Mouse (Mus musculus) urinary bladder, adult 18-20 months (tissue): ENCODE results near the gene Naif1.

Experiments used
- DNase-seq, 2 experiments: peaks; one replicate each; pipeline ENCODE4 v3.0.0; 2022; ENCODE audit warnings: low spot score in 2 of 2, mixed read lengths in 2 of 2

Naif1 gene

DNA sequence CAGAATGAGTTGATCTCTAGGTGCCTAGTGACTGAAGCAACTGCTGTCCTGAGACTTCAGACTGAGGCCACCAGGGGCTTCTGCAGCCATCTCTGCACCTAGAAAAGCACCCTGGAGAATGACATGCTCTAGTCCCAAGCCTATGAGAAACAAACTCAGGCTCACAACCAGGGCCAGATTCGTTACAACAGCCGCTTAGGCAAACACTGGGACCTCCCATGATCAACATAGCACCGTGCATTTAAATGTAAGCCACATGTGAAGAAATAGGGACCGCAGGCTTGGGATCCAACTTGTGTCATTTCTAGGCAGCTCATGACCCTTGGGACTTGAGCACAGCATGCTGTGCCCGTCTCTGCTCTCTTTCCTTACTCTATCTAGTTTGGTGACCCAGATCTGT lies 22.5 kb upstream of the Naif1 start:
- no peak for DNase-seq

DNA sequence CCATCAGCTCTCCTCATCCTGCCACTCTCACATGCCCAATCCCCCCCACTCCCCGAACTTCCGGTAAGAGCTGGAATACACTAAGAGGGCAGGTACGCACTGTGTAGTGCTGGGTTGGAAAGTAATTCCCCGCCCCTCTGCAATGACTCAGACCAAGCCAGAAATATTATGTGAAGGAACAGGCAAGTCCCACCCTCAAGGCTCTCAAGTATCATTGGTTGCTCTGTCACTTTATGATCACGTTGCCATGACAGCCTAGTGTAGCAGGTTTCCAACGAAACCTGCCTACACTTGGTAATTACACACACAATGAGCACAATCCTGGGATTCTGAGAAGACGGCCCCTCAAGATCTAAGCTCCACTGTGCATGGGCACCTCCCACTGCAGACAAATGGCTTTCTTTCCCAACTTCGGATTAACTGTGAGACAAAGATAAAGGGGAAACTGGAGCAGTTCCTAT lies 22.0 kb upstream of the Naif1 start:
- peak; percentile 44 to 54 for DNase-seq

DNA sequence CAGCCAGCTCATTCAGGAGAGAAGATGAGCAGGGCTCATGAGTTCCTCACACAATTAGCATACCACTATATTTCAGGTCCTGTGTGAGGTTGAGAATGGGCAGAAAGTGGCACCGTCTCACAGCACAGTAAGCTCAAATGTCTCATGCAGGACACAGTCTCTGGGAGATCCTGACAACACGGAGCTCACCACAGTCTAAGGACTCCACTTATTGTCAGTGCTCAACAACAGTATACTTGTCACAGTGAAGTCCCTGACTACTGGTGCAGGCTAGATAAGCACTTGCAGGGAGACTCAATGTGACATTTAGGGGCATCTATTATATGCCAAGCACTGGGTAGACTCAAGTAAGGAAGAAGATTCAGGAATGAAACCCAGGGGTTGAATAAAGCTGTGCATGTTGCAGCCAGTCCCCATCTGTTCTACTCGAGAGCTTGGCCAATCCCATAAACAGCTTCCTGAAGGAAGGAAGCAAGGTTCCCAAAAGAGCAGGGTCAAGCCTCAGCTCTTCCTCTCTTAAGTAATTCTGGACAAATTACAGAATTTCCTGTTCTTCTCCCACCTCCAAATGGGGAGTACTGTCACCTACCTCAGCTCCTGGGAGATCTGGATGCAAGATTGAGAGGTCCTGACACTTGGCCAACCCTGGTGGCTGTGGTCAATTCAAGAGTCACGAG lies 20.9 kb upstream of the Naif1 start:
- no peak for DNase-seq

DNA sequence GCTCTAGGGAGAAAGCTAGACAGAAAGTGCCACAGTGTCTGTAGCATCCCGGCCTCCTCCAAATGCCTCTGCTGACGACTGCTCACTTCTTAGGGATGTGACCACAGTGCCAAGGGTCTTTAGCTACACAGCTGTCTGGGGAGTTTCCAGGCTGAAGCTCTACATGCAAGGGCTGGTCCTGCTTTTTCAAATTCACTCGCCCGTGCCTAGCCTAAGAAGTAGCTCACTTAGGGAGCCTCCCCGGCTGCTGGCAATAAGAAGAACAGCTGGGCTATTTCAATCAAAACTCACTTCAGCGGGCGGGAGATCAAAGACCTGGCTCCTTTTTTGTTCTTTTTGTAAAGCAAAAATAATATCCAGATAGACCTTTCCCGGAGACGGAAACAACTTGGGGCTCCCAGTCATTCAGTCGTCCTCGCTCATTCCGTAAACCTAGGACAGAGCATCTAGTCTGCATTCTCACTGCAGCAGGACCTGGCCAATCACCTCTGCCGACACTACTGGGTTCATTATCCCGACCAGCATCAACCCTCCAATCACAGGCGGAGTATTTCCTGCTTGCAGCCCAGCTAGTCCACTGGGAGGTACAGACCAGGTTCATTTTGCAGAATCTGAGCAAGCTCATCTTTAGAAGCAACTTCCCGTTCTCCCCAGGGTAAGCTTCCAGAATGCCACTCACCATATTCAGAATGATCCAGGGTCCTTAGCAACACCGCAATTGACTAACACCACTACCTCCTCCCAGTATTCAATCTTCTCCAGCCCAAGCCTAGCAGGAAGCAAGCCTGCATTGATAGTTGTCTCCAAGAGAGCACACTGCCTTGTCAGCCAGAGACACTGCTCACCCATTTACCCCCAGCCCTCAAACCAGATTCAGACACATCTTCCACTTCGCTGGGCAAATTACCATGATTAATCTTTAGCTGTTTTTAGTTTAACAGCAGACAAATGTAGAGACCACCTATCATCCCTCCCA lies 19.3 kb upstream of the Naif1 start:
- no peak for DNase-seq

DNA sequence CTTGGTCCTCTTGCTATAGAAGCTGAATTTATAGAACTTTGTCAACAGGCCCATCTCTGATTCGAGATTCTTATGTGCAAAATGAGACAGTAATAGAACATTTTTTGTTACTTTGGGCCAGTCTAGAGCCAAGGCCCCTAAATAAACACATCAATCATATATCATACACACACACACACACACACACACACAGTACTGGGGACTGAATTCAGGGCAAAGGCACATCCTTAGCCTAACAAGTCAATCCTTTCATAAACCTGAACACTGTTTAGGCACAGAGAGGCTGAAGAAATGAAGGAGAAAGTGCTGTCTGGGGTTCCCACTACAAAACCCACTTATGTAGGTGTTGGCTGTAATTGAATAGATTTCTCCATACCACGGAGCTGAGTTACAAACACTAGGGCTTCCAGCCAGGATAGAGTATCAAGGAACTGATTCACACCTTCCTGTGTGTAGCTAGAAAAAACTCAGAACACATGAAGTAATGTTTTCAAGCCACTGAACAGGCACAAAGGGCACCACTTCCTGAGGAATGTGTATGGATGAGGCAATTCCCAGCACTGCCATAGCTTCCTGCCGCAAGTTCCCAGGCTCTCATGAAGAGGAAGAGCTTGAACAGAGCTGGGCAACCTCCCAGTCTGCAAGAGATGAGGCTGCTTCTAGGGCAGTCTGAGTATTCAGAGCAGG lies 13.4 kb upstream of the Naif1 start:
- no peak for DNase-seq

DNA sequence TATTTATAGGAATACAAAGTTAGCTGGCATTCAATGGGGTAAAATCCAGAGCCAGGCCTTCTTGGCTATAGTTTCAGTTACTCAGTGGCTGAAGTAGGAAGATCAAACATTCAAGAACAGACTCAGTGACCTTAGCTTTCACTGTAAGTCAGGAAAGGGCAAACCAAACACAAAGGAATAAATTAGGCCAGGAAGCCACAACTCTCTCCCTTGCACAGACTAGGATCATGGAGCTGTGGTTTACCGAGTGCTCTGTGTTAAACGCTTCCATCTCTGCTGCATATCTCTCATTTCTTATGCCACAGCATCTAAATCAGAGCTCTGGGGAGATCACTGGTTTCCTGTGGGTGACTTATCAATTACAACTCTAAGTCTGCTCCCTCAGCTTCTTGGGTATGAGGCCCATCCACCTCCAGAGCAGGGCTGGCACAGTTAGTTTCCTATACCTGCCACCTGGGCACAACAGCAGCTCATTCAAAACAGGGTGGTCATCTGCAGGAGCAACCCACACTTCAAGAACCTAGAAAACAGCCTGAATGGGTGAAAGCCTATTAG lies 12.6 kb upstream of the Naif1 start:
- DNase-seq = no peak

DNA sequence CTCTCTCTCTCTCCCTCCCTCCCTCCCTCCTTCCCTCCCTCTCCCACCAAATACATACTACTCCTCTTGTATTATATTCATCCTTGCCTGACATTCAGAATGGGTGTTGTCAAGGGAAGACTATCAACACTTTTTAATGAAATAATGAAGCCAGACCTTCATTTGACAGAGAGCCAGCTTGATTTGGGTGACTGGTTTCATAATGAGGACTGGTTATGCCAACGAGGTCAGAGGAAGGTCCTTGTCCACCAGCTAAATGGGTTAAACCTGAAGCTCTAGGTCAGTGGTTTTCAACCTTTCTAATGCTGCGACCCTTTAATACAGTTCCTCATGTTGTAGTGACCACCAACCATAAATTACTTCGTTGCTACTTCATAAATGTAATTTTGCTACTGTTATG lies 11.5 kb upstream of the Naif1 start:
- no peak for DNase-seq

DNA sequence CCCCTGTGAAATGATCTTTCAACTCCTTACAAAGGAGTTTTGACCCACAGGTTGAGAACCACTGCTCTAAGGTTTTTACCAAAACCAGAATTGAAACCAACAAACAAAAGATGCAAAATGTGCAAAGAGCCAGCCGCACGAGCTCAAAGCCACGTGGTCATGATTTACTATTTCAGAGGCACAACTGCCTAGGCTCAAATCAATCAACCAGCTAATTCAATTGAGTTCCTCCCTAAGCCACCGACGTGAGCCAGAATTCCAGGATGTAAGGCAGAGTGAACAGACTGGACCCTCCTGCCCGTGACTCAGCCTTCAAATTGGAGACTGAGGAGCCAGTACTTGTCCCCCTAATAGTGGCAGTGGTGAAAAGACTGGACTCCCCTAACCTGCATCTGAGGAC lies 11.1 kb upstream of the Naif1 start:
- no peak for DNase-seq

DNA sequence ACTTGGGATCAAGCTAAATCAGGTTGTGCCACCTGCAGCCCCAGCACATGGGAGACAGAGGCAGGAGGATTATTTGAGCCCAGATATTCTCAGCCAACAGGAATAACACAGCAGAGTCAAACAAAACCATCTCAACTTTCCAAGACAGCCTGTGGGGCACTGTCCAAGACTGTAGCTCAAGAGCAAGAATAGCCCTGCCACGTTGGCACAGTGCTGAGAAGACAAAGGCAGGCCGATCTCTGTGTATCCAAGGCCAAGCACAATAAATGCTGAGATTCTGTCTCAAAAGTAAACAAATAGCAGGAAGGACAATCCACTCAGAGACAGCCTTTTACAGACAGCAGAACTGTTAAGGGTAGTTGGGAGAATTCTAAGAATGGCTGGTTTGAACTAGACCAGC lies 10.1 kb upstream of the Naif1 start:
- no peak for DNase-seq

DNA sequence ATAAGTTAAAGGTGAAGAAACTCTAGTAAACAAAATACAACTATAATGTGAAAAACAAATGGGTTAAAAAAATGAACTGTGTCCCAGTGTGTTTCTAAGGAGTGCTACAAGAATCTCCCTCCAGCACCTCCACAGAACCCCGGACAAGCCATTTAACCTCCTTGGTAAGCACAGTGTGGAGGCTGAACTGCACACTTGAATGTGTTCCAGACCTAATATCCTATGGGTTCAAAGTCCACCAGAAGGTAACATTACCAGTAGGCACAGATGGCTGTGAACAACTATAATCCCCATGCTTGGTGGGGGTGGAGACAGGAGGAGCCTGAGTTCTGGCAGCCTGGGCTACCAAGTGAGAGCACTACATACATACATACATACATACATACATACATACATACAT lies 9.6 kb upstream of the Naif1 start:
- no peak for DNase-seq

DNA sequence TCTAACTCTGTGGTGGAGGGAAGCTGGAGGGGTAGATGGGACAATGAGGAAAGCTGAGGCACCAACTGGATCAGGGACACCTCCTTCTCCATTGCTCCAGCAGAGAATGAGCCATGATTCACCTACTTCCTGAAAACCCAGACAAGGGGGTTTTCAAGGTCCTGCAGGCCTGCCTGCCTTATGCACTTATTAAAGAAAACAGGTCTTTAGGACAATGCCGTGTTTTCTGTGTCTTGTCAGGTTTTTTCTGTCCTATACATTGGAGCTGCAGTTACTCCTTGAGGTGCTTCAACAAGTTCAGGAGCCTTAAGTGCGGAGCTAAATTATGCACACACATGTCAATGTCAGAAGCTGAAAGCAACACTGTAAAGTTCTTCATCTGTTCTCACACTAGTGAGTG lies 8.7 kb upstream of the Naif1 start:
- DNase-seq = no peak

DNA sequence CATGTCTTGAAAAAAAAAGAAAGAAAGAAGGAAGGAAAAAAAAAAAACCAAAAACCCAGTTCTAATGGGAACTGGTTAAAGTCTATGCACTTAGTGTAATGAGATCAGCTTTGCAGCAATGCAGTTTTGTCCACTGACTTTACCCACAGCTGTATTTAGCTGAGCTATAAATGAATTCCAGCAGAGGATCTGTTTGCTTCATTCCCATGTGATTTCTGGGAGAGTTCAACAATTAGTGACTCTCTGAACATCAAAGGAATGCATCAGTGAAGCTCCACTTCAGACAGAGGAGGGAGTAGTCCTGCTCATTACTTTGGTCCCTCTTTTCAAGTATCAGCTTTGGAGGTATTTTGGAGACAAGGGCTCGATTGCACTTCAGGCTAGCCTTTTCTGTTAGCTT lies 4.7 kb upstream of the Naif1 start:
- DNase-seq = no peak

DNA sequence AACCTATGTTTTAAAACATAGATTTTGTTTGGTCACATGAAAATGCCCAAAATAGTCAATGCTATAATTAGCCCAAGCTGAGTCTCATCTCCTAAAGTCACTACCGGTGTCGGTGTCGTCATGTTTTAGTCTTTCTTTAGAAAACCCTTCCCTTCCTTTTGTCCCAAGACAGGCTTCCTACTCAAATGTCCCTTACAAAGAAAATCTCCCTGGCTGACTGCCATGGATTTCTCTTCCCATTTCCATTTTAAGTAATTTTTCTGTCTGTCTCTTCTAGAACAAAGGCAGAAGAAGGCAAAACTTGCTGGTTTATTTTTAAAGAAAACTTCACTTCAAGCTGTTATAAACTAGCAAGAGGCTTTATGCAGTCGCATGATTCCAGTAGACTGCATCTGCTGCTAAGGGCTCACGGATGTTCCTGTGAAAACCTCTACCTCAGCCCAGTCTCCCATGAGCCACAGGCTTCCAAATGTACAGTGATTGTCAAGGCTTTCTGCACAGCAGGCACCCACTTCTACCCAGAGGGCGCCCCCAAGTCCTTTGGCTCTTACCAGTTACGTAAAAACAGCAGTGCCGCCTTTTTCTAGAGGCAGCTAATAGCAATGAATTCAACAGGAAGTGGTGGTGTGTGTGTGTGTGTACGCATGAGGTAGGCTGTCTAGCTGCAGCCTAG lies 2.9 kb upstream of the Naif1 start:
- DNase-seq = no peak

DNA sequence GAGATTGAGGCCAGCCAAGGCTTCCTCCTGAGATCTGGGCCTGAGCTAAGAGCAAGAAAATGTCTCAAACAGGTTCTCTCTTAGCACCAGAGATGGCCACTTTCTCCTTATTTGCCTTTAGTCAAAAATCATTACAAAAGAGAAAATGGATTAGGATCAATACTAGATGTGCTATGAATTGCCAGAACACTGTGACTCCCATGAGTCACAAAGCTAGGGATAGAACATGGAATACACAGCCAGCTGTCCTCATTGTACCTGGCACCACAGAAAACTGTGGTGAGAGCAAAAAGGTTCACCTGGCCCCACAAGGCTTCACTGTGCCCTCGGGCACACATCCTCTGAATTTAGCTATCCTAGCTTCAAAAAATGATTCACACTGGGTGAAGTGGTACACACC lies 1.8 kb upstream of the Naif1 start:
- no peak for DNase-seq

DNA sequence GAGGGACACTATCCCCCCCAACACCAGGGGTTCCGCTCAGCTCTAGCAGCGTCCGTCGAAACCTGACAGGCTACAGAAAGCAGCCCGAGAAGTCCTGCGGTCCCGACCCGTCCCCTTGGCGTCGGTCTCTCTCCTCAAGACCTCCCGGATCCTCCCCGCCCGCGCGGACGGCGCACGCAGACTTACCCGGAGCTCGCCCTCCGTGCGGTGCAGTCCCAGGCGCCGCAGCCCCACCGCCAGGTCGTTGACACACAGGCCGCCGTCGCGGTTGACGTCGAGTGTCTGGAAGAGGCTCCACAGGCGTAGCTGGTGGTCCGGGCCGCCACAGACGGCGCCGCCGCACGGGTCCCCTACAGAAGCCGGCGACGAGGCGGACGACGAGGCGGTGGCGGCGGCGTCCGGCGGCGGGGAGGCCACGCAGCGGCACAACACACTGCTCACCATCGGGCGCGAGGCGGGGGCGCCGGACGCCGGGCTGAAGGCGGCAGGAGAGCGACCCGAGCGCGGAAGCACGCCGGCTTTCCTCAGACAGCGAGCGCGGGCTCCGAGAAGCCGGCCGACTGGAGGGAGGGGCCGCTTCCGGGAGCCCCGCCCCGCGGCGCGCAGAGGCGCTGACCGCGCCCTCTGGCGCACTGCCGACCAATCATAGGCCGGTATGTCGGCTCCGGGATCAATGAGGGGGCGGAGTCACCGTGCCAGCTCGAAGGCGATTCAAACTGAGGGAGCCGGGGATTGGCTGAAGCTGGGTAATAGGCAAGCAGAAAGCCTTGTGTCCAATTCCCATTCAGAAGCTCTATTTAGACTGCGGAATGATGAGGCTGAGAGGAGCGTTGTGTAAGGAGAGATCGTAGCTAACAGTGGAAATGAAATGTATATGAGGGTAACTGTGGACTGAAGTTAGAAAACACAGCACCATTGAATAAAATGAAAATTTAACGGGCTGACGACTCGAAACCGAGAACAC lies 906 bp downstream of the Naif1 start, which contains the start of gene Slc25a25:
Slc25a25 (minus strand) TSS at position 565 of the 964 bp plus-strand sequence.
- peak; percentile 89 to 94 for DNase-seq

DNA sequence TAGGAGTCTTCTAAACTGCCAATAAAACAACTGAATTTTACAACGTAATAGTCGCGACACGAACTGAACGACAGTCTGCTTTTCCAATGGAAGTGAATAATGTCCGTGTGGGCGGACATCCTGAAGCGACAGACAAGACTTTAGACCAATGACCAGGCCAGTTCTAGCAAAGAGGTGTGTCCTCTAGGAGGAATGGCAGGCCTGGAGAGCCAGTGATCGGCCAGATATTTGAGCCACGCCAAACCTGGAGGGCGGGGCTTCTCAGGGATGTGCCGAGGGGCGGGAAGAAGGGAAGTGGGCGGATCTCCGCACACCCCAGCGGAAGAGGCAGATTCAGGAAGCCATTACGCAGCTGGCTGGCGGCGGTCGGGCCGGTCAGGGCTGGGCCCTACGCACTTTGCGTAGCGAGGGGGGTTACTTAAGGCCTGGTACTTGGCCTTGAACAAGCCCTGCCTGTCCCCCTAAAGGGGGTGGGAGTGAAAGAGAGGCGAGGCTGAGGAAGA lies 1.7 kb downstream of the Naif1 start:
- DNase-seq = peak; percentile 97 to 98

DNA sequence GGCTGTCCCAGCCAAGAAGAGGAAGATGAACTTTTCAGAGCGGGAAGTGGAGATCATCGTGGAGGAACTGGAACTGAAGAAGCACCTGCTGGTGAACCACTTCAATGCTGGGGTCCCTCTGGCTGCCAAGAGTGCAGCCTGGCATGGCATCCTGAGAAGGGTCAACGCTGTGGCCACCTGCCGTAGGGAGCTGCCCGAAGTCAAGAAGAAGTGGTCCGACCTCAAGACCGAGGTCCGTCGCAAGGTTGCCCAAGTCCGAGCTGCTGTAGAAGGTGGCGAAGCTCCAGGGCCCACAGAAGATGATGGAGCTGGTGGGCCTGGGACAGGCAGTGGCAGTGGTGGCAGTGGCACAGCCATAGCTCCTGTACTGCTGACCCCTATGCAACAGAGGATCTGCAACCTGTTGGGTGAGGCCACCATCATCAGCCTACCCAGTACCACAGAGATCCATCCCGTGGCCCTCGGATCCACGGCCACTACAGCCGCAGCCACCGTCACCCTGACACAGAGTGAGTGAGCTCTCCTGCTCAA lies 2.2 kb downstream of the Naif1 start:
- no peak for DNase-seq

DNA sequence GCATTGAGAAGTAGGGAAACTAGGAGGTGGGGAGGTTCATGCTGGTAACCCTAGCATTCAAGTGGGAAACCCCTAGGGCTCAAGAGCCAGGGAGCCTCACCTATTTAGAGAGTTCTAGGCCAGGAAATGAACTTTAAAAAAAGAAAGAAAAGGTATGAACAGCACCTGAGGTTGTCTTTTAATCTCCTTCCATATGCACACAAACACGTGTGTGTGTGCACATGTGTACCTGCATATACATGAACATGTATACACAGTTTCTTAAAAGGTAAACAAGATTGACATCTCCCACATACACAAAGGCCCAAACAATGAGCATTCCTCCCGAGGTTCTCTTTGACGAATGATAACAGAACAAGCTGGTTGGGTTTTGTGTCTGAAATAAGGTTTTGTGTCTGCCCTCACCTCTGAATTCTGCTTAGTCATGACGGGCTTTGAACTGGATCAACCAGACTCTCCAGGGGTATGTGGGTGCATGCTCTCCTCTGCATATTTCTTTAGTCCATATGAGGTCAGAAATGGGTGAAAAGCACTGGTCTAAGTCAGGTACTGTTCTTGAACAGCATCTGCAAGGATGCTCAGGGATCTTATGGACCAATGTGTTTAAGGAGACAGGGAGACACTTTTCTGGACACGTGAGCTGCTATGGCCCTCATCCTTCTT lies 3.5 kb downstream of the Naif1 start:
- DNase-seq = peak in 1 of 2 experiments; percentile 61

DNA sequence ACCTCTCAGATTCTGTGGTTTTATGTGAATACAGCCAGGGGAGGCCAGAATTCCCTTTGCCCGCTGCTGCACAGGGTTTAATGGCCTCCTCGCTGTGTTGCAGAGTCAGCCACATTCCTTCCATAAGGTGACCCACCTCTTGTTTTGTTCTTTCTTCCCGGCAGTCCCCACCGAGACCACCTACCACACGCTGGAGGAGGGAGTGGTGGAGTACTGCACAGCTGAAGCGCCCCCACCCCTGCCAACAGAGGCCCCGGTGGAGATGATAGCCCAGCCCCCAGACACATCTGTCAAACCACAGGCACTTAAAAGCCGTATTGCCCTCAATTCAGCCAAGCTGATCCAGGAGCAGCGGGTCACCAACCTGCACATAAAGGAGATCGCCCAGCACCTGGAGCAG lies 4.4 kb downstream of the Naif1 start:
- no peak for DNase-seq
